Mouse (Mus musculus) kidney, postnatal 0 days (tissue): ENCODE measurements around the gene Pde9a. TPM values are rescaled to one million over a fixed set of nuclear protein-coding genes. Genes with fewer than 3 reads are reported as not detected.

Experiments used
- ATAC-seq: fragments of 200-750 bp; cut with Nextera tagmentation; replicated peaks from 2 replicates; pipeline ENCODE4 v1.8.0; 2017; ENCODE audit warnings: low read depth, moderate number of reproducible peaks, moderate TSS enrichment, moderate library complexity; ENCODE audit not compliant: low FRiP score
- DNase-seq: peaks from one replicate; pipeline ENCODE4 v3.0.0-alpha.2; 2016; ENCODE audit warnings: low spot score
- H3K27ac ChIP-seq: fragments of 300-500 bp; sonication (generic); 2 replicates; pipeline ENCODE4 v1.5.1; 2014; ENCODE audit warnings: mild to moderate bottlenecking
- H3K27me3 ChIP-seq: fragments of 300-500 bp; sonication (generic); 2 replicates; pipeline ENCODE4 v1.6.1; 2014; ENCODE audit warnings: low read length, mixed read lengths; ENCODE audit not compliant: insufficient read depth
- H3K36me3 ChIP-seq: fragments of 300-500 bp; sonication (generic); 2 replicates; pipeline ENCODE4 v1.6.1; 2014; ENCODE audit warnings: low read length, mixed read lengths; ENCODE audit not compliant: insufficient read depth
- H3K4me1 ChIP-seq: fragments of 300-500 bp; sonication (generic); replicated peaks from 2 replicates; pipeline ENCODE4 v1.6.1; 2014; ENCODE audit warnings: antibody characterized with exemption, low read length, mixed read lengths; ENCODE audit not compliant: insufficient read depth
- H3K4me2 ChIP-seq: fragments of 300-500 bp; sonication (generic); 2 replicates; pipeline ENCODE4 v1.6.1; 2014; ENCODE audit warnings: mild to moderate bottlenecking, low read length, moderate library complexity, mixed read lengths
- H3K4me3 ChIP-seq: fragments of 300-500 bp; sonication (generic); replicated peaks from 2 replicates; pipeline ENCODE4 v1.5.1; 2014; ENCODE audit warnings: low read depth, low read length
- H3K9ac ChIP-seq: fragments of 300-500 bp; sonication (generic); 2 replicates; pipeline ENCODE4 v1.6.1; 2014; ENCODE audit warnings: low read depth, low read length
- H3K9me3 ChIP-seq: fragments of 300-500 bp; sonication (generic); replicated peaks from 2 replicates; pipeline ENCODE4 v1.6.1; 2016; ENCODE audit warnings: low read length, inconsistent platforms, mixed read lengths
- CTCF ChIP-seq: IDR thresholded peaks from 2 replicates; pipeline ENCODE4 v1.5.1; 2016; ENCODE audit warnings: antibody characterized with exemption, low read depth, mild to moderate bottlenecking, moderate library complexity
- whole genome bisulfite sequencing: fragments of 180-500 bp; shearing (Covaris S2); extraction: QIAGEN DNeasy Blood & Tissue Kit; methylation state at CpG from one replicate; pipeline ENCODE4 v1.1.7; 2014; 5-methylcytosine and 5-hydroxymethylcytosine counted together
- polyA plus RNA-seq: library from polyadenylated mRNA; unstranded; fragments of >200 nt; fragmentation: Nextera tagmentation; extraction: Ambion mirVana; gene quantifications from 2 replicates; pipeline ENCODE4 v1.2.1, GENCODE M21; 2015

The Pde9a gene
- polyA plus RNA-seq, 1 experiment from 2014 or later: 31.9 TPM

- Histone ChIP-seq H3K9ac (no peak overlapping the region), H3K9me3 (no peaks in the 10 kb centered on the region), H3K4me1 (peaks cover 15% of the 10 kb centered on the region; the same call in 1 of the 2 replicates), H3K36me3 (peaks cover 53% of the 10 kb centered on the region), H3K27ac (peak overlapping the region; percentile 83), H3K4me2 (0 out of 2 replicates have a peak overlapping the region, but pooled peaks have one; percentile 3), H3K4me3 (no peak overlapping the region), H3K27me3 (no peaks in the 10 kb centered on the region)
- 35% methylated on average over 5 of the region's 5 CpGs for WGBS
- DNase-seq (peak; percentile 40), ATAC-seq (peak; percentile 71)
- no peak for TF ChIP-seq CTCF
Observed at GRCm38 (mm10) chr17:31505013-31505412, 119.0 kb downstream of the Pde9a start.

- peaks cover 46% of the 10 kb centered on the region for H3K36me3 ChIP-seq
- ATAC-seq (peak; percentile 53; the same call in 1 of the 2 replicates), DNase-seq (no peak)
- peaks cover 15% of the 10 kb centered on the region; the same call in 1 of the 2 replicates for H3K4me1 ChIP-seq
- H3K9ac ChIP-seq: no peak overlapping the region
- no peak overlapping the region for H3K4me3 ChIP-seq
- H3K9me3 ChIP-seq: no peaks in the 10 kb centered on the region
- WGBS: 72% methylated on average over 7 of the region's 7 CpGs
- no peak for TF ChIP-seq CTCF
- H3K4me2 ChIP-seq: no peak overlapping the region
- H3K27ac ChIP-seq: peak overlapping the region; percentile 83; the same call in 1 of the 2 replicates
- H3K27me3 ChIP-seq: no peaks in the 10 kb centered on the region
Observed at GRCm38 (mm10) chr17:31506282-31506681, 120.3 kb downstream of the Pde9a start.

- 97% methylated on average over 6 of the region's 6 CpGs for WGBS
- Histone ChIP-seq H3K36me3 (peaks cover 23% of the 10 kb centered on the region; the same call in 1 of the 2 replicates), H3K27ac (no peak overlapping the region), H3K27me3 (no peaks in the 10 kb centered on the region), H3K4me3 (peak overlapping the region; percentile 74; the same call in 1 of the 2 replicates), H3K9me3 (no peaks in the 10 kb centered on the region), H3K4me1 (peaks cover 5% of the 10 kb centered on the region; the same call in 1 of the 2 replicates), H3K9ac (0 out of 2 replicates have a peak overlapping the region, but pooled peaks have one; percentile 78), H3K4me2 (peak overlapping the region; percentile 81)
- ATAC-seq (no peak), DNase-seq (no peak)
- peak; percentile 49 for TF ChIP-seq CTCF
Observed at GRCm38 (mm10) chr17:31510944-31511343, 124.9 kb downstream of the Pde9a start.

GRCm38 (mm10) chr17:31511792-31512495 is 125.9 kb downstream of the Pde9a start:
- Histone ChIP-seq H3K4me1 (peaks cover 5% of the 10 kb centered on the region; the same call in 1 of the 2 replicates), H3K9me3 (no peaks in the 10 kb centered on the region), H3K36me3 (peaks cover 22% of the 10 kb centered on the region; the same call in 1 of the 2 replicates), H3K4me2 (peak overlapping the region; percentile 81), H3K27ac (peak overlapping the region; percentile 86), H3K9ac (peak overlapping the region; percentile 78), H3K27me3 (no peaks in the 10 kb centered on the region), H3K4me3 (peak overlapping the region; percentile 74)
- under 1% methylated on average over 56 of the region's 56 CpGs for WGBS
- peak; percentile 95 for ATAC-seq
- no peak for TF ChIP-seq CTCF
- DNase-seq: peak; percentile 93

GRCm38 (mm10) chr17:31512593-31512992 is 126.6 kb downstream of the Pde9a start:
- Histone ChIP-seq H3K27me3 (no peaks in the 10 kb centered on the region), H3K9me3 (no peaks in the 10 kb centered on the region), H3K36me3 (peaks cover 16% of the 10 kb centered on the region; the same call in 1 of the 2 replicates), H3K4me2 (peak overlapping the region; percentile 81), H3K9ac (peak overlapping the region; percentile 78), H3K4me3 (peak overlapping the region; percentile 74), H3K27ac (no peak overlapping the region; the same call in 1 of the 2 replicates), H3K4me1 (peaks cover 5% of the 10 kb centered on the region; the same call in 1 of the 2 replicates)
- no peak for ATAC-seq
- DNase-seq: no peak
- no peak for TF ChIP-seq CTCF
- WGBS: 22% methylated on average over 6 of the region's 6 CpGs

GRCm38 (mm10) chr17:31514696-31515095 is 128.7 kb downstream of the Pde9a start:
- no peak for TF ChIP-seq CTCF
- Histone ChIP-seq H3K36me3 (0 out of 2 replicates have a peak, but pooled peaks cover 7% of the 10 kb centered on the region), H3K4me2 (no peak overlapping the region), H3K9ac (no peak overlapping the region), H3K4me3 (no peak overlapping the region), H3K27ac (no peak overlapping the region), H3K4me1 (peaks cover 5% of the 10 kb centered on the region; the same call in 1 of the 2 replicates), H3K27me3 (no peaks in the 10 kb centered on the region), H3K9me3 (no peaks in the 10 kb centered on the region)
- WGBS: 81% methylated on average over 1 of the region's 1 CpGs
- ATAC-seq: no peak
- no peak for DNase-seq
